Mouse (Mus musculus): ENCODE results near the gene Pltp.
A peak's percentile ranks its signal among the peaks of the same experiment; 100 is the strongest.
"Not testable (repeated sequence)": the region's sequence is repeated elsewhere in the genome, so short reads cannot be mapped to it uniquely, and the experiment has no call there.

Pltp gene

DNA sequence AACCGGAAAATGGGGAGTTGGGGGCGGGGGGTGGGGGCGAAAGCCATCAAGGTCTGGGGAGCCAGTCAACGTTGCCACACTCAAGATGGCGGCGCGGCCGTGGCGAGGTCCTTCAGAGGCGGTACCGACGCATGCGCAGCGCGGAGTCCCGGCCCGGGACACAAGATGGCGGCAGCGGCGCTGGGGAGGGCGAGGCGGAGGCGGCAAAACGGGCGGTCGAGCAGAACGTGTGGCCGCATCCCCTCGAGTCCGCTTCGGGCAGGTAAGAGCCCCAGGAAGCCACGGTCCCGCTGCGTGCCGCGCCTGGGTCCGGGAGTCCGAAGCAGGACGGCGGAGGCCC, 21.7 kb upstream of the Pltp start, which contains the start of gene Pcif1:
Pcif1 (plus strand) TSS at position 77 of the 340 bp plus-strand sequence.
- peak; percentile 90 to 91 for DNase-seq (ENCODE audit: low spot score in 2 of 2)

DNA sequence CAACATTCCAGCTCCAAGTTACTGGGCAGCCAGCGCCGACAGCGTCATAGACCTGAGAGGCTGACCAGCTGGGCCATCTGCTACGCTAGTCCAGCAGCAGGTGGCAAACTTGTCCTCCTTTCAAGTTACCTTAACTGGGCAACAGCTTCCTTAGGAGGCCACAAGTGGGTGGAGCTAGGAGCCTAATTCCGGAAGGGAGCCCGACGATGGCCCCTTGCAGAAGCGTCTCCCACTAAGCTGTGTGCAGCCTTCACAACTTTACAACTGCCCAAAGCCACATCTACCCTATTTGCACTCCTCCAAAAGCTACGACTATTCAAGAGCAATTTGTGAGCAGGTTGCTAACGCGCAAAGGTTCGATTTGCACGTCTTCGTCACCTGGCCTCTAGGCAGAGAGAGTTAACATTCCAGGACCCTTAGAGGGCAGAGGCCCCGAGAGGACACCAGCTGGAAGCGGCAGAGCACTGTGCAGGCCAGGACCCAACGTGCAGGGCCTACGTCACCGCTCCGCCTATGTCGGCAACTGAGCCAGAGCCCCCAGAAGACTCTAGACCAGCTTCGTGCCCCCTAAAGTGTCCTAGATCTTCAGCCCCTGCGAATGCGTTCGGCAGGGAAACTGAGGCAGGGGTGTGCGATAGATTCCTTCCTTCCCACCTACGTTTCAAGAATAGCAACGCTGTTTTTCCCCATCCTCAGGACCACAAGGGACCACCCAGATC, 21.2 kb upstream of the Pltp start:
- no peak for DNase-seq (ENCODE audit: low spot score in 2 of 2)

DNA sequence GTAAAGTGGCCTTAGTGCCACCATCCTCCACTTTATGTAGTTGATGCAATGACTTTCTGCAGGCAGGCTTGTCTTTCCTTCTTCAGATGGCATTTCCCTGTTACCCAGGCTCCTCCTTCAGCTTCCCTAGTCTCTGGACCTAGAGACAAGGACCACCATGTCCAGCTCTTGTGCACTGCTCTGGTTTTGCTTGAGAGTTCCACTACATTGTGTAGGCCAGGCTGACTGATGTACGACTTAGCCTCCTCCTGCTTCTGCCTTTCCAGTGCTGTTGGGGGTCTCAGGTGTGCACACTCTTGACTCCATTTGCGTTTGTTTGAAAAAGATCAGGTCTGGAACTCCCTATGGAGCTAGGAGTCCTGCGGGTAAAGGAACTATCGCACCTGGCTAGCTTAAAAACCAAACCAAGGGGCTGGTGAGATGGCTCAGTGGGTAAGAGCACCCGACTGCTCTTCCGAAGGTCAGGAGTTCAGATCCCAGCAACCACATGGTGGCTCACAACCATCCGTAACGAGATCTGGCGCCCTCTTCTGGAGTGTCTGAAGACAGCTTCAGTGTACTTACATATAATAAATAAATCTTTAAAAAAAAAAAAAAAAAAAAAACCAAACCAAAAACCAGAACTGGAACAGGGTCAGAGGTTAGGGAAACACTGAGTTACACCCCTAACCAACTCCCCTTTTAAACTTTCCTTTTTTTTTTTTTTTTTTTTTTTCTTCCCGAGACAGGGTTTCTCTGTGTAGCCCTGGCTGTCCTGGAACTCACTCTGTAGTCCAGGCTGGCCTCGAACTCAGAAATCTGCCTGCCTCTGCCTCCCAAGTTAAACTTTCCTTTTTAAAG, 20.1 kb upstream of the Pltp start:
- not testable (repeated sequence) for DNase-seq (ENCODE audit: low spot score in 2 of 2)

DNA sequence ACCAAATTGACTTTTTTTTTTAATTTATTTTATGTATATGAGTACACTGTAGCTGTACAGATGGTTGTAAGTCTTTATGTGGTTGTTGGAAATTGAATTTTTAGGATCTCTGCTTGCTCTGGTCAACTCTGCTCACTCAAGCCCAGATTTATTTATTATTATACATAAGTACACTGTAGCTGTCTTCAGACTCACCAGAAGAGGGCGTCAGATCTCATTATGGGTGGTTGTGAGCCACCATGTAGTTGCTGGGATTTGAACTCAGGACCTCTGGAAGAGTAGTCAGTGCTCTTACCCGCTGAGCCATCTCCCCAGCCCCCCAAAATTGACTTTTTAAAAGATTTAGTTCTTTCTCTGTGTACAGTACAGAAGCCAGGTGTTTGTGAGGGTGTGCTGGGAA, 18.1 kb upstream of the Pltp start:
- not testable (repeated sequence) for DNase-seq (ENCODE audit: low spot score in 2 of 2)

DNA sequence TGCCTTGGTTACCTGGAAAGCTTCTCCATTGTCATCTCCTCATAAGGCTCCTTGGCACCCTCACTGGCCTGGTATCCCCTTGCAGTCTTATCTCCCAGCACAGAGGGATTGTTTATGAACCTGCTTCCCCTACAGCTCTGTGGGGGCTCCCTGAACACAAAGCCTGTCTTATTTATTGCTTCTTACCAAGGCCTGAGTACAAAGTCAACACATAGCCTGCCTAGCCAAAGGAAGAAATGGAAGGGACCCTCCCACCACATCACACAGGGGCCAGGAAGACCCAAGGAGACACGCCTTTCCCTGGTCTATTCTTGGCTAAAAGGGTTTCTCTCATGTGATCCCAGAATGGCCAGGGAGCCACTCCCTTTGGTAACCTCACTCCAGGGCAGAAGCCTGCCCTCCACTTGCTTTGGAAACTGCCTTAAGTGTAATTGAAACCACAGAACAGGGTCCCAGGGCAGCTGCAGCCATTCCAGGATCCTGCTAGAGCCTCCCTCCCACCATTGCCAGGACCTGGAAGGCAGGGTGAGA, 16.8 kb upstream of the Pltp start:
- DNase-seq (ENCODE audit: low spot score in 2 of 2), result no peak

DNA sequence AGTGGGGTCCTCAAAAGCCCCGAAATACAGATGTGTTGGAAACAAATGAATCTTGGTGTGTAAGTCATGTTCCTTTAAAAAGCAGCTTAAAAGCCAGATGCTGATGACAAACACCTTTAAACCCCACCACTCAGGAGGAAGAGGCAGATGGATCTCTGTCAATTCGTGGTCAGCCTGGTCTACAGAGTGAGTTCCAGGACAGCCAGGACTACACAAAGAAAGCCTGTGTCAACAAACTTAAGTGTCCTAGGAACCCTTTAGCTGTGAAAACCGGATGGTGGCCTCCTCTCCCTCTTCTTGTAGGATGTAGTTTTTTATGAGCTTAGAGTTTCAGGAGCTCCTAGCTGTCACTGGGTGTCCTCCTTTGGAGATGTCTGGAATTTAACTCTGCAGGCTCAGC, 16.1 kb upstream of the Pltp start:
- no peak for DNase-seq (ENCODE audit: low spot score in 2 of 2)

DNA sequence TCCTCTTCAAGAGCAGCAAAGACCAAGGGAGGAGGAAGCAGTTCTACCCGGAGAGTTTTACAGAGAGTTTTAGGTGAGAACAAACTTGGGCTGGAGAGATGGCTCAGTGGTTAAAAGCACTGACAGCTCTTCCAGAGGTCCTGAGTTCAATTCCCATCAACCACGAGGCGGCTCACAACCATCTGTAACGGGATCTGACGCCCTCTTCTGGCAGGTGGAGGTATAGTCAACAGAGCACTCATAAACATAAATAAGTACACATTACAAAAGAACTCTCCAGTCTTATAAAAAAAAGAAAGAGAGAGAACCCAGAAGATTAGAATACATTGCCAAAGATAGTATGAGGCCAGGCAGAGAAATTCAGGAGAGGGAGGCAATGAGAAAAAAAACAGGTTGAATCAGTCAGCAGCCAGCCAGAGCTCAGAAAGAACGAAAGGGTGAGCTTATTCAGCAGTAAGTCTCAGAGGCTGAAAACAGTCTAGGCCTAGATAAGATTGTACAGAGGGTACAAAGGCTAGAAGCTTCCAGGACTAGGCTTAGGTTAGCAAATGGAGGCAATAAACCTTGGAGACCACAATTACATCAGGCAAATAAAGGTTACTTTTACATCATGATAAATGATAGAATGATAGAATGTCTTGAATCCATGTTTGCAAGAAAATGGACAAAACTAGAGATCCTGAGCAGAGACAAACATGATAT, 14.2 kb upstream of the Pltp start:
- no peak for DNase-seq (ENCODE audit: low spot score in 2 of 2)

DNA sequence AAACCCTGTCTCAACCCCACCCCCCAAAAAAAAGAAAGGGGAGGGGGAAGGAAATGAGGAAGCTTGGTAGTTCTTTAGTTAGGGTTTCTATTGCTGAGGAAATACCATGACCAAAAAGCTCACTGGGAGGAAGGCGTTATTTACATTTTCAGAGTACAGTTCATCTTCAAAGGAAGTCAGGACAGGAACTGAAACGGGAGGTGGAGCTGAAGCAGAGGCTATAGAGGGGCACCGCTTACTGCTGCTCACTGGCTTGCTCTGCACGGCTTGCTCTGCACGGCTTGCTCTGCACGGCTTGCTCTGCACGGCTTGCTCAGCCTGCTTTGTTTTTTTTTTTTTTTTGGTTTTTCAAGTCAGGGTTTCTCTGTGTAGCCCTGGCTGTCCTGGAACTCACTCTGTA, 11.0 kb upstream of the Pltp start:
- DNase-seq (ENCODE audit: low spot score in 2 of 2), result no peak

DNA sequence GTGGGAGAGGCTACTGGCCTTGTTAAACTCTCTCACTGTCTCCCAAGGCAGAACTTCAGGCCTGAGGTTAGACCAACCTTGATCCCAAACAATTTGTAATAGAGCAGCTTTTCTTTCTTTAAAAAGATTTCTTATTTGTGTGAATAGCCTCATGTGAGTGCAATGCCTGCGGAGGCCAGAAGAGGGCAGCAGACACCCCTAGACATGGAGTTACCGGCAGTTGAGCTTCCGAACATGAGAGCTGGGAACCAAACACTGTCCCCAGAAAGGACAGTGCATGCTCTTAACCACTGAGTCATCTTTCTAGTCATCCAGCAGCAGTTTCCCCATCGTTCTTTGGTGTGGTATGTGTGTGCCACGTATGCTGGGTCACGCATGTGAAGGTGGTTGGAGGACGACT, 10.1 kb upstream of the Pltp start:
- no peak for DNase-seq (ENCODE audit: low spot score in 2 of 2)

DNA sequence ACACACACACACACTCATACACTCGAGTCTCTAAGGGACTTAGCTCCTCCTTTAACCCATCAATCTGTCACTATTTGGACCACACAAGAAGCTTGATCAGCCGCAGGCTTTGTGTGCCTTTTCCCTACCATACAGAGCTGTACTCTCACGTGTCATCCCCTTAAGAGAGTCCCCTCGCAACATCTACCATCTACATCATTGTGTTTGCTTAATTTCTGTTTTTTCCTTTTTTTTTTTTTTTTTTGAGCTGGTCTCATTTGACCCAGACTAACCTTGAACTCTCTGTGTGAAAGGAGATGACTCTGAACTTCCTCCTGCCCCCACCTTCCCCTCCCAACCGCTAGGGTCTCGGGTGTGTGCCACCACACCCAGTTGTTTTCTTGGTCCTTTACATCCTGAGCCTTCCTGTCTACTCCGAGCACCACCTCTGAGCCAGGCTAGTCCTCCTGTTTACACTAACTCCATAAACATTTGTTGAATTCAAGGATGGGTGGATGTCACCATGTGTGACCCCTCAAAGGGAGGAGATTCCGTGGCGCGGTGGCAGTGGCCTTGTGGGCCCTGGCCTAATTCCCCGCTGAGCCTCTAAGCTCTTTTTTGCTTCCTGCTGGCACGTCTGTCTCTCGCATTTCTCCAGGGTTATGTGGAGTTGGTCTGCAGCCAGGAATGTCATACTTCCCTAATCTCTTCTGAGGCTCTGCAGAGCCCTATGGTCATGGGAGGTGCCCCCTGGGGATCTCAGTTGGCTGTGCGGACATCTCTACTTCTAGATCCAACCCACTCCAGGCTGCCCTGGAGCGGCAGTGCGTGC, 9.4 kb upstream of the Pltp start:
- no peak for DNase-seq (ENCODE audit: low spot score in 2 of 2)

DNA sequence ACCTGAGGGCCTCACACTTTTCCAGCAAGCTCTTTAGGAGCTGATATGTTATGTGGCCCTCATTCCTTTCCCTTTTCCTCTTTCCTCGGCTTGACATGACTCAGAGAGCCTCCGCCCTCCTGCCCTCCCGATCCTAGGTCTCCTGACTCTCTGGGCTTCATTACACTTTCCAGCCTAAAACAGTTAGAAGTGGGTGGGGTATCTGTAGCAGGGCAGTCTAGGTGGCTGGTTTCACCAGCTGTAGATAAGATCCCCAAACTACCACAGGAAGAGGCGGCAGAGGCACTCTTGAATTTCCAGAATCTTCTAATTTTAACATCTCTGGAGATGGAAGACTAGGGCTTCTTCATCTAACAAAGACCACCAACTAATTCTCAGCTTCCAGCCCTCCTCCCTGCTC, 7.1 kb upstream of the Pltp start:
- DNase-seq (ENCODE audit: low spot score in 2 of 2), result no peak

DNA sequence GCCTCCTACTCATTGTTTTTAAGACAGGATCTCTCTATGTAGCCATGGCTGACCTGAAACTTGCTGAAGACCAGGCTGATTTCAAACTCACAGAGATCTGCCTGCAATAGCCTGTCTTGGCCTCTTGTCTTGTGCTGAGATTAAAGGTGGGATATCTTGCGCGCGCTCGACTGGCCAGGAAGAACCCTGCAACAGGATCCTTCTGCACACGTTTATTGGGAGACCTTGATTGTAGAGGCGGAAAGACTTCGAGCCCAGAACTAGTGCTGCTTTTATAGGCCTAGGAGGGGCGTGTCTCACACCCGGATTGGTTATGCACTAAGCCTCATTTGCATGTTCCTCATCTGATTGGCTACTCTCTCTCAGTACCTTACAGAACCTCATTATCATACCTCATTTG, 5.9 kb upstream of the Pltp start:
- not testable (repeated sequence) for DNase-seq (ENCODE audit: low spot score in 2 of 2)

DNA sequence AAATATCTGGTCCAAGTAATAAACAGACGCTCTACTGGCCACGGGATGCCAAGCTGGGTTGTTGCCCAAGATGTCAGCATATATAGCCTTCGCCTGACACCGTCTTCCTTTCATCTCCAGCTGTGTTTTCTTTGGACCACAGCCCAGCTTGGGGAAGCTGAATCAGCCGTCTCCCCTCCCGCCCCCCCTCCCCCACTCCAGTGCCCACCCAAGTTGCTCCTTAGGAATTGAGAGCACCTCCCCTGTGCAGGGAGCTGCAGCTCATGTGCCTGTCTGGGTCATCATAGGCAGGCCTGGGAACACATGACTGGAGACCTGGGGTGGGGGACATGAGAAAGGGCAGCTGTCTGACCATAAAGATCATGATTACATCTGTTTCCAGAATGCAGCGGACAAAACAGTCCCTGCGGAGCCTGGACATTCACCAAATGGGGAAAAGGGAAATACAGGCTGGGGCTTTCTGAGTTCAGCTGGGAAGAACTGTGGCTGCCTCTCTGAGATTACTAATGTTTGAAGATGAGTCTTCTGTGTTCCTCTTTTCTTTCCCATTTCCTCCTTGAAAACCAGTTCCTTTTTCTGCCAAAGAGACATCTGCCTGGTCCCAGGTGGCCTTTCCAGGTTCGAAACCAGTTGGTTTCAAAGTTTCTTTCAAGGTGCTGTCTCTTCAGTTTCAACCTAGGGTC, 4.8 kb upstream of the Pltp start:
- DNase-seq (ENCODE audit: low spot score in 2 of 2), result no peak

DNA sequence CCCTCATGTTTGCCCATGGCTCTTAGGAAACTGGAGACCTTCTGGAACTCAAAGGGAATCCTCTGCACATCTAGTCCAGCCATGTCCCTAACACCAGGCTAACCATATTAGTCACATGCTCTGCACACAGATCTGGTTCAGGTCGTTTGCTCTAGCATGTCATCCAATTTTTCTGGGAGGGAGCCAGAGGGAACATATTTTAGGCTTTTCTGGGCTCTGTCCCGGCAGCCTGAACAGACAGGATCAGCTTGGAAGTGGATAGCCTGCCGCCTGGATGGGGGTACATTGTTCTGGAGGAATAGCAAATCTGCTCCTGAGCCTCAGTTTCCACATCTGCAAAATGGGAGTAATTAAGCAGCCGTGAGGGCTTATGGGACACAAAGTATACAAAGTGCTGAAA, 3.6 kb upstream of the Pltp start:
- no peak for DNase-seq (ENCODE audit: low spot score in 2 of 2)

DNA sequence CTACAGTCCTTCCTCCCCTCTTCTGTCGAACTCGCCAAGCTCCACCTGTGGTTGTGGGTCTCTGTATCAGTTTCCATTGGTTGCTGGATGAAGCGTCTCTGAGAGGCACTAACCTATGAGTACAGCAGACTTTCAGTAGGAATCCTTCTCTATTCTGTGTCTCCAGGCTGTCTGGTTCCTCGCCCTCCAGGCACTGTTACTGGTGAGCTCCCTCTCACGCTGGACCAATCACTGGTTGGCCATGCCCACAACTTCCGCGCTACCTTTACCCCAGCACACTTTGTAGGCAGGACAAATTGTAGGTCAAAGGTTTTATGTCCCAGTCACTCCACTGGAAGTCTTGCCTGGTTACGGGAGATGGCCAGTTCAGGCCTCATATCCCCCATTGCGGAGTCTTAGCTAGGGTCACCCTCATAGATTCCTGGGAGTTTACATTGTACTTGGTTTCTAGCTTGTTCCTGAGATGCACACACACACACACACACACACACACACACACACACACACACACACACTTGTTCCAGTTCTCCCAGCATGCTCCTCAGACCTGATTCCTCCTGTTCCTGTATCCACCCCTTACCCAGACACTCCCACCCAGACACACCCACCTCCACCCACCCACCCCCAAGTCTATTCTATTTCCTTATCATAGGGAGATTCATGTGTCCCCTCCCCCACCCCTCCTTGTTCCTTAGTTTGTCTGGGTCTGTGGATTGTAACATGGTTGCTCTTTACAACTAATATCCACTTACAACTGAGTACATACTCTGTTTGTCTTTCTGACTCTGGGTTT, 2.3 kb upstream of the Pltp start:
- no peak for DNase-seq (ENCODE audit: low spot score in 2 of 2)

DNA sequence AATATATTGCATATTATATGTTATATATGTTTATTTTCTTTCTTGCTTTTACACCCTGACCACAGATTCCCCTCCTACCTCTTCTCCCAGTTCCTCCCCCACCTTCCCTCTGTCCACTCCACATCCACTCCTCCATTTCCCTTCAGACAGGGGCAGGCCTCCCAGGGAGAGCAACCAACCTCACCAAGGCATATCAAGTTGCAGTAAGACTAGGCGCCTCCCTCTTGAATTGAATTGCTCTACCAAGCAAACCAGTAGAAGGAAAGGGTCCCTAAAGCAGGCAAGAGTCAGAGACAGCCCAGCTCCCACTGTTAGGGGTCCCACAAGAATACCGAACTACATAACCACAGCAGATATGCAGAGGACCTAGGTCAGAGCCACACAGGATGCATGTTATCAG, 1.6 kb upstream of the Pltp start:
- no peak for DNase-seq (ENCODE audit: low spot score in 2 of 2)

DNA sequence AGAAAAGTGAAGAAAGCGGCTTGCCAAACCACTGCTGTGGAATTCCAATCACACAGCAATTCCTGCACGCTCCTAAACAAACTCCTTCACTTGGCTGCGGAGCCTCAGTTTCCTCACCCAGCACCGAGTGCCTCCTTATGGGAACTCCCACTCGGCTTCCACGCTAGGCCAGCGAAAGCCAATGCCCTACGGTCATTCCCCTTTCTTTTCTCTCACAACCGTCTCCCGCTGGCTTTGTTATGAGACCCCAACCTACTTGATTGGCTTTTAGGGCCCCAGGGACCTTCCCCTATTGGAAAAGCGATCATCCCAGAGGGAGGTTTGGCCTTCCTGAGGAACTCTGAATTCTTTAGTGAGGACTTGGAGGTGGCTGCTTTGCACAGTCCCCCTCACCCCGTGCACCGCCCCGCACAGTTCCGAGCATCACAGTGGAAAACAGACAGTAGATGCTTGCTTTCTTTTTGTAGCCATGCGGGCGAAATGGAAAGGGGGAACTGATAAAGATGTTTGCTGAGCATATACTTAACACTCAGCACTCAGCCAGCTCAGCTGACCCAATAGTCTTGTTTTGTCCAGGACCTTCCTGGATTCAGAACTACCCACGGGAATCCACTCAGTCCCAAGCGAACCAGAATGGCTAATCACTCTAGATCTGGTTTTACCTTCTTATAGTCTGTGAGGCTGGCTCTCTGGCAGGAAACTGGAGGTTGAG, 487 bp upstream of the Pltp start:
- DNase-seq (ENCODE audit: low spot score in 2 of 2), result no peak

DNA sequence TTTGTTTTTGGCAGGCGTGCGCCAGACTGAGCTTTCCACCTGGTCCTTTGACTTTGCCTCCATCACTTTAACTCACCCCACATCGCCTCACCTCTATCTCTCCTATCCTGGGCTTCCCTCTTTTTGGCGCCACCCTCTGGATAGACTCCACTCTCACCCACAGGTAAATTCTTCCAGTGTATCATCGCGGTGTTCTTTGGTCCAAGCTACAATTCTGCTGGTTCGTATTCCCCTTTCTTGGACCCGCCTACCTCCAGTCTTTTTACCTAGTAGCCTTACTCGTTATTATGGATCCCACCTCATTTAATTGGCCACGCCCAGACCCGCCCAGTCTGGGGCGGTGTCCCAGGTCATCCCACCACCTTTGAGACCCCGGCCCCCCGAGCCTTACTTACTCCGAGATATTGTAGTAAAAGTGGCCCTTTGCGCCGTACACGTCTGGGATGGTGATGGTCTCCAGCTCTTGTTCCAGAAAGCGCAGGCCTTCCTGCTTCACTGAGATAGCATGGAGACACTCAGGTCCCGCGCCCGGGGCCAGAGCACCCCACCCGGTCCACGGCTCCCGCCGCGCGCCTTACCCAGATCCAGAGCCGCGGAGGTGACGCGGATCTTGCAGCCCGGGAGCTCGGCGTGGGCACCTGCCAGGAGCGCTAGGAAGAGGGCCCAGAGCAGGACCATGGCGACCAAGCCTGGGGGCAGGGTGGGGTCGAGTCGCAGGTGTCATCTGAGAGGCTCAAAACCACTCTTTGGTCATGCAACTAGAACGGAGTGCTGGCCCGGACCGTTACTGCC, 1.0 kb downstream of the Pltp start:
- no peak for DNase-seq (ENCODE audit: low spot score in 2 of 2)

DNA sequence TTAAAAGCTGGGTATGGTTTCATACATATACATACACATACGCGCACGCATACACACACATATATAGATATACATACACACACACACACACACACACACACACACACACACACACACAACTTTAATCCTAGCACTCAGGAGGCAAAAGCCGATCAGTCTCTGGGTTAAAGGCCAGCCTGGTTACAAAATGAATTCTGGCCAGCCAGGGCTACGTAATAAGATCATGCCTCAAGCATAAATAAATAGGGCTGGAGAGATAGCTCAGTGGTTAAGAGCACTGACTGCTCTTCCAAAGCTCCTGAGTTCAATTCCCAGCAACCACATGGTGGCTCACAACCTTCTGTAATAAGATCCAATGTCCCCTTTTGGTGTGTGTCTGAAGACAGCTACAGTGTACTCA, 1.9 kb downstream of the Pltp start:
- not testable (repeated sequence) for DNase-seq (ENCODE audit: low spot score in 2 of 2)
